Mouse (Mus musculus) fibroblast of lung, adult 2 months (primary cell): ENCODE measurements around the gene Usp6nl.

Source experiments
- DNase-seq: peaks from one replicate; pipeline ENCODE4 v3.0.0-alpha.2; 2011; ENCODE audit warnings: low read depth

Gene Usp6nl

DNA sequence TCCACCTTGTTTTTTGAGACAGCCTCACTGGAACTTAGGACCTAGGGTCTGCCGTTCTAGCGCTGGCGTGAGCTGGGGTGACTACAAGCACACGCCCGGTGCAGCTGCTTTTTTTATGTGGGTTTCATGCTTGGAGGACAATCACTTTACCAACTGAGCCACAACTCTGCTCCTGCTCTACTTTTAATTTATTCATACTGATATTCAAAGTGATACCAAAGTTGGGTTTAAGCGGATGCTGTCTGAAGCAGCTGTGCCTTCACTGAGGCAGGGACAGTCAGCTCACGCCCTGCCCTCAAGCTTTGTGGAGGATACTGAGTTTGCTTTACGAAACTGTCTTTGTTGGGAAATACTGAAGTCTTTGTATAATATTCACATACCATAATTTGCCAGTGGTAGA, 53.6 kb downstream of the Usp6nl start:
- DNase-seq: no peak

DNA sequence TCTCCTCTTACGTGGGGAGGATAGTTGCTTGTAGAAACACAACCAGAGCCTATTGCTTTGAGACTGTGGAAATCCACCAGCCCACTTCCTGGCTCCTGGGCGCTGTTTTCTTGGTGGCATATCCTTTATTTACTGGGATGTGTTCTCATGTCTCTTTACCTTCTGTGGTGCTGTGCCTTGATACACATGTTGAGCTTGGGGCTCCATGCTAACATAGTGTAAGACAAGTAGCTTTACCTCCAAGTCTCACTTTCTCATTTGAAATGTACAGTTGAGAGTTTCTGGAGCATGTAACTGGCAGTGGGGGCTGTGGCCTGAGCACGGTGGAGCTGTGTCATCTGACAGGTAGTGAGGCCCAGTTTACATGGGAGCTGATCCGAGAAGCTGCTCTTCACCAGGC, 54.5 kb downstream of the Usp6nl start:
- DNase-seq: no peak

DNA sequence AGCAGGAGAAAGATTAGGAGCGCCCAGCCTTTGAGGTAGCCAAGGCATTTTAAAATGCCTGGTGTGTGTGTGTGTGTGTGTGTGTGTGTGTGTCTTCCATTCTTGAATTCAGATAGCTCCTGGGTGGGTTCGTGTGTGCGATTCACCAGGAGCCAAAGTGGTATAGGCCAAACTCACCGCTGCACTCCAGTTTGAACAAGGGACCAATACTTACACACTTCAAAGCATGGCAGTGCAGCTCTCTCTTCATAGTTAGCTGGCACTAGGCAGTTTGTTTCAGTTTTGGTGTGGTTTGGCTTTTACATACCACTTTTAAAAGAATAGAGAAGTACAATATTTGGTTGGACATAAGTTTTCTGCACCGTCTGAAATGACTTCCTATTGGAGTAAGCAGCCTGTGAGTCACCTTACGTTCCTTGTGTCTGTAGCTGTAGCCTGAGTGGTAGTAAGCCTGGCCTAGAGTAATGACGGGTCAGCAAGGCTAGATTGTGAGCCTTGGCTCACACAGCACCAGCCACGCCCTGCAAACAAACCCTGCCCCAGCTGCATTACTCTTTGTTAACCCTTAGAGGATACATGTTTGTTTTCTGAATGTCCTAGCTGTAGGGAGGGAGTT, 56.2 kb downstream of the Usp6nl start:
- peak; percentile 51 for DNase-seq

DNA sequence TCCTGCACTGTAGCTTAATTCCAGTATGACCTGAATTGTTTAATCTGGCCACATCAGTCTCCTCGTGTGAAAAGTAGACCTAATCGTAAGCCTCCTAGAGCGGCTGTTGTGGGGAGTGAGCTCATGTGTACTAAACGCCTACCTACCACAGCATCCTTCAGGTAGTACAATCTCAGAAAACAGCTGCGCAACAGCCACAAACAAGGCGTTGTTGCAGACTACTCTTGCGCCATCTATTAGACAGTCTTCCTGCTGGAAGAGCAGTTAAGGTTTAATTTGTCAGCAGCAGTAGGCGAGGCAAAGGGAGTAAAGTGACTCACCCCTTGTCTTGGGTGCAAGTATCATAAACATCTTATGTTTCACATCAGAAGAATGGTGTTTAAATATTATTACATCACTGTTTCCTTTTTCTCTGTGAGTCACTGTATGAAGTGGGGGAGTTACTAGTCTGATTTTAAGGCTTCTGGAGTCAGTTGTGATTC, 57.3 kb downstream of the Usp6nl start:
- peak; percentile 44 for DNase-seq

DNA sequence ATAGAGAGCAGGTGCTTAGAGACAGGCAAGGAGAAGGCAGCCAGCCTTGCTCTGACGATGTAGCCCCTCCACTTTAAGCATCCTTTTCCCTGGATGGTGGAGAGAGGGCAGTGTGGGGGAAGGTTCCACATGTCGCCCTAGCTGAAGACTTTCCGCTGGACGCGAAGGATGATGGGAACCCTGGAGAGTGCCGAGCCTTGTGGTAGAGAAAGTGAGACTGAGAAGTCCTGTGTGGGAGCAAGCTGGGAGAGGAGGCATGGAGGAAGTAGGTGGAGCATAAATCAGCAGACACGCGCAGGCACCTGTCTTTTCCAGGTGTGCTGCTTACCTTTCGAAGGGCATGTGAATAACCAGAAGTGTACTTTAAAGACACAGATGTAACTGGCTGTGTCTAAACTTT, 57.9 kb downstream of the Usp6nl start:
- no peak for DNase-seq

DNA sequence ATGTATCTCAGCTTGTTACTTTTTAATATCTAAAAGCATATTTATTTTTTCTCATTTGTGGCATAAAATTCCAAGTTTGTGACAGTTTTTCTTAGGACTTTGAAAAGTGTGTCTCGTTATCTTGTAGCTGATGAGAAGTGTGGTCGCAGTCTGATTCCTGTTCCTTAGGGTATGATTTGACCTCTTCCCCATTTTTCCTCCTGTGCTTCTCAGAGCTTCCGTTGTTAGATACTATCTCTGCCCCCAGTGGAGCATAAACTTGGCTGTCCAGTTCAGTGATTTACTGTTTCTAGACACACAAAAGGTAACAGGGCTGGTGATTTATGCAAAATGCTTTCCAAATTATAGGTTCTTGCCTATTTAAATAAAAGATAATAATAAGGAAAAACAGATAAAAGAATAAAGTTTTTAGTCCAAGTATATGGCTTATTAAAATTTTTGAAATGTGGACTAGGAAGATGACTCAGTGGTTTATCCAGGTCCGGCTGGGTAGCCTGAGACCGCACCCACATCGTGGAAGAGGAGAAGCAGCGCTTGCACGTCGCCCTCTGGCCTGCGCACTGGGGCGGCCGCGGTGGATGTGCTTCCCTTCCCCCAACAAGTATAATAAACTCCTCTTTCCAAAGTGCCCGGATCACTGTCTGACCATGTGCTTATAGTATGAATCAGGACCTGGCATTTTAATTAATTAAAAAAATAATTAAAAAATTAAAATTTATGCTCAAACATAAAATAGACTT, 62.1 kb downstream of the Usp6nl start:
- DNase-seq: no peak

DNA sequence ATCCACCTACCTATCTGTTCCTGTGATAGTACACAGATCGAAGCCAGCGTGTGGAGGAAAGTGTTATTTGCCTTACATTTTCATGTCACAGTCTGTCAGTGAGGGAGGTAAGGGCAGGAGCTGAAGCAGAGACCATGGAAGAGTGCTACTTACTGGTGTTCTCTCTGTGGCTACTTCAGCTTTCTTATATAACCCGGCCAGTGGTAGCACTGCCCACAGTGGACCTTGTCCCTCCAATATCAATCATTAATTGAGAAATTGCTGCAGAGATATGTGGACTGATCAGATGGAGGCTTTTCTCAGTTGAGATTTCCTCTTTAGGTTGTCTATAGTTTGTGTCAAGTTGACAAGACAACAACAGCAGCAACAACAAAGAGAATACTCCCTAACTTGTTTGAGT, 66.7 kb downstream of the Usp6nl start:
- no peak for DNase-seq

DNA sequence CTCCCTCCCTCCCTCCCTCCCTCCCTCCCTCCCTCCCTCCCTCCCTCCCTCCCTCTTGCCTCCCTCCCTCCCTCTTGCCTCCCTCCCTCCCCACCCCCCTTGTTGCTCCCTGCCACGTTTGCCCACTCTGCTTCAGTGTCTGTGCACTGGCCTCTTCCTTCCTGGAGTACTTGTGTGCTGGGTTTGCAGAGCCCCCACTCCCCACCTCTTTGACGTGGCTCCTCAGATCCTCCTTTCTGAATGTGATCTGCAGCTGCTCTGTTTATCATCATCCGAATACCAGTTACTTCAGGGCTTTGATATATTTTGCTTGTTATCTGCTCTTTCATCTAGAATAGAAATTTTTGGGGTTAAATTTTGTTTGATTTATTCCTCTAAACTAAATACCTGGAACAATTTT, 68.8 kb downstream of the Usp6nl start:
- no peak for DNase-seq

DNA sequence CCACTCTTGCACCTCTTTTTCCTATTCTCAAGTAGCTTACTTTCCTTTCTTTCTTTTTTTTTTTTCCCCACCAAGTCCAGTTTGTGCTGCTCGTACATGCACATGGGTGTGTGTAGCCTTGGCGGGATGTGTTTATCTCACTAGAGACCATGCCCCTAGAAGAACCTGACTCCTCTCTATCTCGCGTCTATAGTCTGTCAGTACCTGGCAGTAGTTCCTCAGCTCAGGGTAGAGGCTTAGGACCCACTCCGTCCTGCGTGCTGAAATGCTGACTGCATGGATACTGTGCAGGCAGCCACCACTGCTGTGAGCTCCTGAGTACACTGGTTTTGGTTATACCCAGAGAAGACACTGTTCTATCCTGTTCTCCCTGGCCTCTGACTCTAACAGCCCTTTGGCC, 69.5 kb downstream of the Usp6nl start:
- no peak for DNase-seq

DNA sequence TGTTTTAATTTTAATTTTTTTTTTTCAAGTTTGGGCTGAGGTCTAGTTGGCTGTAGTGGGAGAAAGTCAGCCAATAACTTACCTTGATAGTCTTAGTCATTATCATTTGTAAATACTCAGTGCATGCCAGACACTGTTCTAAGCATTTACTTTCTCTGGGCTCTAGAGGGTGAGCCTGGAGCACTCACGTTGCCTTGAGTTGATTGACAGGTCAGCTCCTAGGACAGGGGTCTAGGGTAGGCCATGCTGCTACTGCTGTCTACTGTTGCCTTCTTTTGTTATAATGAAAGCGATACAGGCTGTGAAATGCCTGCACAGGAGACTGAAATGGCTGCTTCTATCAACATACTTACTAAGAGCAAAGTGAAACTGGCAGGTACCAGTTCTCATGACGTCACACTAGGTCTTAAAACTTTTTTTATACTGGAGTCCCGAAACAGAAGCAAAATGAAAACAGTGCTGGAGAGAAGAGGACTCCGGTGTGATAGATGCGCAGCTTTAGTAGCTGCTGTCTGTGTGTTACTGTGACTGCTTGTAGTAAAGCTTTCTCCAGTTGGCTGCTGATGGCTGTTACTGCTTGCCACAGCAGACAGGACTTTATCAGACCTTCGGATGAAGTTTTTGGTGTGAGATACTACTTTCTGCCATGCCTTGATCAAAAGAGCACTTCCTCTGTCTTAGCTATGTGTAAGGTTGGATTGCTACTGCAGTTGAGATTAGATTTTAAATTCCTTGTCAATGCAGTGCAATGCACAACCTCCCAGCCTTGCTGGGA, 73.6 kb downstream of the Usp6nl start:
- DNase-seq: no peak

DNA sequence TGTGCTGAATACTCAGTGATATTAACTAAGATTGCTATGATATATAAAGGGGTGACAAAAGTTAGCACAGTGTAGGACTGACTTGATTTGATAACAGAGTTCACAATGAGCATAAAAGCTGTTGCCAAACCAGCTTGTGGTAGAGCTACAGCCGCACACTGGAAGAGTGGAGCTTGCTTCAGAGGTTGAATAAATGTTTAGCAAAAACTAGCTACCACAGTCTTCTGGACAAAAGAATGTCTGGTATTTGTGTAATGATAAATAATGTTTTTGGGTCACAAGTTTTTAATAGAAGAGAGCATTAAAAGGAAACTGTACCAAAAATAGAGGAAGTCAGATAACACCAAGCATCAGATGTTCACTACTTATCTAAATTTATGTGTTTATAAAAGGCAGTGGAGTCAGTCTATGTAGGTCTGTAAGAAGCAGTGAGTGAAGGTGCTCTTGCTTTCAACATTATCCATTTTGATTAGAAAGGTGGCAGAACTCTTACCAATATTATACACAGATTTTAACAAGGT, 74.2 kb downstream of the Usp6nl start:
- DNase-seq: no peak

DNA sequence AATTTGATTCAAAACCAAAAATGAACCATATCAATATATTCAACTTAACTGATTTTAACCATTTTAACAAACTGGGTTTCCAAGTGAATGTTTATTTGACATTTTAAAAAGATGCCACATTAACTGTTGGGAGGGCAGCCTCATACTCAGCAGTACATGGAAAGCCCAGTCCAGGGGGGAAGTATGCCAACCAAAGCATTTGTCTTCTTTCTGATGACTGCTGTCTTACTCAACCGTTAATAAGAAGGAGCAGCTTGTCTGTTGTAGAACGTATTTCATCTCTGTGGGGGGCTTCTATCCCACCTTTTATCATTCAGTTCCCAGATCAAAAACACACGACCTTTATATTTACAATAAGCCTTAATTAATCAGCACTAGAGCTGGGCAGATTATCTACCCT, 74.7 kb downstream of the Usp6nl start:
- DNase-seq: no peak

DNA sequence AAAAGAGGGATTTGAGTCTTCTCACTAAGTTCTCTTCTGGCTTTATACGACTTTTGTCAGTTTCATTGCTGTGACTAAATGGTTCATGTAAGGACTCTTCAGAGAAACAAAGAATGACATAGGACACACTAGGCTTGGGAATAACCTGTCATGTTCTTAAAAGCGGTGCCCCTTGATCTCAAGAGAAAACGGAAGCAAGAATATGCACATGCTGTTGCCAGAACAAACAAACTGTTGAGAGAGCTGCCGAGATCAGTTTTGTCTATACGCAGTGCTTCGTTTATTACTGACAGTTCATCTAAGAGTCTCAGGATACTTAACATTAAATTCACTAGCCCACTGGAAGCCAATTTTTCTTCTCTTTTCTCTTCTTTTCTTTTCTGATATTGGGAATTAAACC, 76.4 kb downstream of the Usp6nl start:
- DNase-seq: no peak

DNA sequence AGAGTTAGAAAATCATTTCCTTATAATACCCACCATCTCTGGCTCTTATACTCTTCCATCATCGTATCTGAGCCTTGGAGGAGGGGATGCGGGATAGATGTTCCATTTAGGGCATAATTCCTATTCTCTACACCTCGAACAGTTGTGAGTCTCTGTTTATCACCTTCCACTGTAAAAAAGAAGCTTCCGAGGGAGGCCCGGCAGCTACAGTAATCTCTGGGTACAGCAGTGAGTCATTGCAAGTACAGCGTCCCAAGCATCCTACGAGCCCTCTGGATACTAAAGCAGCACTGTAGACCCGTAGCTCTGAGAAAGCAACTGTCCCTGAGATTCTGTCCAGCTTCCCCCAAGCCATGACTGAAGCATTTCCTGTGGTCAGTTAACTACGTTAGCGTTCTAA, 78.6 kb downstream of the Usp6nl start:
- DNase-seq: no peak

DNA sequence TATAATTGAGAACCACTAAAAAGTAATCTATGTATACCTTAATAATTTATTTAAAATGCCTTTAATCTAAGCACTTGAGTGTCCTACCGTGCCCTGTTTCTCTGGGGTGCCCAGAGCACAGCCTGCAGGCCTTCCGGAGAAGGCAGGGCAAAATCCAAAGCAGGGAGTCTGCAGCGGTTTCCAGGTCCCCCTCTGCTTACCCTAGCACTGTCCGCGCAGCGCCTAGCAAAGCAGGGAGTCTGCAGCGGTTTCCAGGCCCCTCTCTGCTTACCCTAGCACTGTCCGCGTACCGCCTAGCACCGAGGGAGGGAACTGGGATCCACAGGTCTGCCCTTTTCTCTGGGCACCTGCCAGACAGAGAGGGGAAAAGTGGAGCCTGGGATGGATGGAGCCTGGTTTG, 80.9 kb downstream of the Usp6nl start:
- no peak for DNase-seq

DNA sequence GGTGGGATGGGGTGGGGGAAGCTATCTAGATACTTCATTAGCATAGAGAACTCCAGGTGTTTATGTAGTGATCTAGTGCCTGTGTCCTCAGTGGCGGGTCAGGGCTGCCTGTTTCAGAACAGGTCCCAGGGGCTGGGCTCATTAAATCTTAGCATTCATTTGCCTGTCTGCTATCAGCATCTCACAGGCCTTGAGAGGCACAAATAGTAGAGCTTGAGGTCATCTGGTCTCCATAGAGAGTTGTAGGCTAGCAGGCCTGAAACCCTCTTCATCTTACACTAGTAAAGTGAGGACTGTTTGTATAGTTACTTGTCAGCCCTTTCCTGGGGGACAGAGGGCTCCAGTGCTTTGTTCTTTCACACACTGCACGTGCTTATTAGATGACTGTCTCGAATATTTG, 81.5 kb downstream of the Usp6nl start:
- DNase-seq: no peak

DNA sequence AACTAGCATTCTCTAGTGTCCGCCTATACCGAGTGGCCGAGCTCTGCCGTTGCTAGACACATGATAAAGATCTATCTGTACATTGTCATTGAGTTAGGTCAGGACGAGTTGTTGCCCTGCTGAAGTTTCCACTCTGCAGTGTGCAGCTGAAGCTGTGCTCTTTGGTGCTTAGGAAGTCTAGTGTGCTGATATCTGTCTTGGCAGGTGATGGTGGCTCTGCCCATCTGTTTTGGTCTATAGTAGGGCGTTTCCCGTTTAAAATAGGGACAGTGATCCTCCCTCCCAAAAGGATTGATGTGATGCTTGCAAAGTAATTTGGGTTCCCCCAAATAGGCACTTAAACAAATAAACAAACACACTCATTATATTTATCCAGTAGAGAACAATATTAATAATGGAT, 82.2 kb downstream of the Usp6nl start:
- no peak for DNase-seq

DNA sequence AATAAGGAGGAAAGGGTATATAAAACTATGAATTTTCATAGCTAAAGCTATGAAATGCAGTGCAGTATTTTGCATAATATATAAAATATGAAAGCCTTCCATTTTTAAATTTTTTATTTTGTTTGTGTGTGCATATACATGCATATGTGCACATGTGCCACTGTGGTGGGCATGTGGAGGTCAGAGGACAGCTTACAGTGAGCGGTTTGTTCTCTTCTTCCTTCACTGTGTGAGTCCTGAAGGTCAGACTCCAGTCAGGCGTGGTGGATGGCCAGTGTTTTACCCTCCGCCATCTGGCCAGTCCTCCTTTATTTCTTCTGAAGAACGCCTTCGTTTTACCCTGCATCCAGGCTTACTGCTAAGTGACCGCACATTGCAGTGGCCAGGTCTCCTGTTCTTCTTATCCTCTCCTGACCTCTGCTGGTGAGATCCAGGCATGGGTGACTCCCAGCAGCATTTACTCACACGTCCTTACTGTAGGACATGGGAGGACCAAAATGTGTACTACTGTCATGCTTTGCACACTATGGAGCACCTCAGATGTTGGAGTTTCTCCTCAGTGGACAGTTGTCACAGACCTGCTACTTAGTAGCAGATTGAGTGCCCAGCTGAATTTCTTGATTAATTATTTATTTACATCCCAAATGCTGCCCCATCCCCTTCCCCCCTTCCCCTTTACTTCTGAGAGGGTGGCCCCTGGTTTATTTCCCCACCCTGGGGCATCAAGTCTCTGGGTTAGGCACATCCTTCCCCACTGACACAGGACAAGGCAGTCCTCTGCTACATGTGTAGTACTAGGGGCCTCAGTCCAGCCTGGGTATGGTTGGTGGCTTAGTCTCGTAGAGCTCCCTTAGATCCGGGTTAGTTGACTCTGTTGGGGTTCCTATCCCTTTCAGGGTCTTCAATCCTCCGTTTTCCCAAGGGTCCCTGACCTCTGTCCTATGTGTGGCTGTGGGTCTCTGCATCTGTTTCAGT, 82.9 kb downstream of the Usp6nl start:
- DNase-seq: peak; percentile 71

DNA sequence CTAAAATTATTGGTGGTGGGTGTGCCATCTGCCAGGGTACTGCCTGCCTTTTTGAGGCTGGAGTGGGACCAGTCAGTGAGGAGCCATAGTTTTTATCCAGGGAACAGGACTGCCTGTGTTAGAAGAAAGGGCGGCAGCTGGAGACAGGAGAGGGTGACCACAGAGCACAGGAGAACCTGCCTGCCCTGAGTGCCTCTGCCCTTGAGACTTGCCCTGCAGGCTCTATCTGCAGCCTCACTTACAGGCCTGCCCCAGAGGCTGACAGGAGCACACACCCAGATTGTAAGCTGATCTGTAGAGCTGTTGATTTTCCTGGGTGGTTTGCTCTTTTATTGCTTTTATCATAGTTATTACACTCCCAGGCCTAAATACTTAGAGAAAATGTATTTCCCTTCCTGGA, 85.2 kb downstream of the Usp6nl start:
- DNase-seq: no peak

DNA sequence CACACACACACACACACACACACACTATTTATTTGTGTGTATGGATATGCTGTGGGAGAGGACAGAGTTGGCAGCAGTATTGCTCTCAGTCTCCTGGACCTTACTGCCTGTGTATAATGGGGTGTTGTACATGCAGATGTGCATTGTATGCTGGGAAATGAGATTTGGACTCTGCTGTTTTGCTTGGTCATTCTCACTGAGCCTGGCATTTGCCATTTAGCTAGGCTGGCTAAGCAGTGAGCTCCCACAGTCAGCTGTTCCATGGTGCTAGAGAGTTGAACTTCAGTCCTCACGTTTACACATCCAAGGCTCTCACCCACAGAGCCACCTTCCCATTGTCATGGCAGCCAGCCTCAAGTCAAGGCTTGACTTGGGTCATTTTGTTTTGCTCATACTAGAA, 90.2 kb downstream of the Usp6nl start:
- no peak for DNase-seq

DNA sequence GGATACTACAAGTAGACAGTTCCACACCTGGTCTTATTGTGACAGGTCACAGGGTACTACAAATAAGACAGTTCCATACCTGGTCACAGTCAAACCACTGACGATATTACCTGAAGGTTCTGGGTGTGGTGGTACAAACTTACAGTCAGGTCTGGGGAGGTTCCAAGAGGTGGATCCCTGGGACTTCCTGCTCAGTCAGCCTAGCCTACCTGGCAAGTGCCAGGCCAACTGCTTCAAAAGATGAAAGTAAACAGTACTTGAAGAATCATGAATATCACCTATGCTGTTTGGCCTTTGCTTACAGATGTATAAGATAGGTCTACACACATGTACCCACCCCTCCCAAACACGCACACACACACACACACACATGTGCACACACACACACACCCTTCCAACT, 91.3 kb downstream of the Usp6nl start:
- no peak for DNase-seq

DNA sequence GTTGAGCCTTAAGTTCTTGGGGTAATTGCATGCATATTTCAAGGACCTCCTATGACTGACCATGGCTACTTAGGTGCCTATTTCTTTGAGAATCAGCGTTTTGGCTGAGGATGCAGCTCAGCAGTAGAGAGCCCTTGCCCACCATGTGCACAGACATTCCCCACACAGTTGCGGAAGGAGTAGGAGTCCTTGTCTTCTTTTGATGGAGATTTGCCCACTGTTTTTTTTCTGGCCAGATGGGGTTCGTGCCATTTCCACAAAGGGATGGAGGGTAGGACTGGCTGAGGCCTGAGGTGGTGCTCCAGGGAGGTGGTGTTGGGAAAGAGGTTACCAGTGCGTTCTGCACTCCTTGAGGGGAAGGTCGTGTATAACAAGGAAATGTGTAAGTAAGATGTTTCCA, 91.9 kb downstream of the Usp6nl start:
- DNase-seq: no peak
